Mouse (Mus musculus) liver, postnatal 0 days (tissue): ENCODE results near the gene Chic2.

Source experiments
- CTCF ChIP-seq: sonication (generic); IDR thresholded peaks from 2 replicates; pipeline ENCODE4 v1.5.1; 2016; ENCODE audit warnings: antibody characterized with exemption, low read depth
- EP300 ChIP-seq: IDR thresholded peaks from 2 replicates; pipeline ENCODE4 v1.6.1; 2016; ENCODE audit warnings: antibody characterized with exemption, low read depth, mild to moderate bottlenecking

- TF ChIP-seq CTCF, result no peak
- no peak for TF ChIP-seq EP300
Observed at GRCm38 (mm10) chr5:75044310-75044904, at the start of gene Chic2.
